Comparison of ENCODE assay signal across 7 mouse cellular contexts in the genomic region with DNA sequence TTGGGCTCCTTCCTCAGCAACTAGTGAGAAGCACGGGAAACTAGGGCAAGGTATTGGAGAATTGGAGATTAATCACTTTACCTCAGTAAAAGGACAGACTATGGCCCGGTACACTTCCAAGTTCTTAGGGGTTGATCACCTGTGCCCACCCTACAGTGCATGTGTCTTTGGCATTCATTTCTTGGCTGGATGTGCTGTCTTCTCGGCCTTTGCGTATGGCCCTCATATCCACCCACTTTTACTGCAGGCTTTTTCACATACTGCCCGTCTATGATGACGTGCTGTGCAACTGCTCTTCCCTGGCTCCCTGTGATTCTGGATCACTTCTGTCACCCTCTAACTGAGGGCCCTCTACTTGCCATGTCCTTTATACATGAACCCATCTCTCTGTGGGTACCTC. TPM values are rescaled to one million over a fixed set of nuclear protein-coding genes. Genes with fewer than 3 reads are reported as not detected.
DNase-seq lines count a peak whose midpoint lies in the region; ATAC-seq and TF ChIP-seq lines count a peak whose summit lies in the region.

No protein-coding gene starts in this region.

- H3K27ac ChIP-seq in embryonic facial prominence, embryonic 14.5 days (replicated peaks; ENCODE audit: low read depth, low read length): no peak overlapping the region
- H3K27ac ChIP-seq in hindbrain, postnatal 0 days: no peak overlapping the region

- peak; percentile 34 for DNase-seq in layer of hippocampus, adult 11-12 months (ENCODE audit: low spot score)
- no peak for DNase-seq in layer of hippocampus, adult 18-20 months (ENCODE audit: low spot score in 2 of 2)
- no peak for DNase-seq in embryonic facial prominence, embryonic 14.5 days (ENCODE audit: low spot score)
- DNase-seq in hindbrain, postnatal 0 days (ENCODE audit: low spot score): no peak
- no peak for DNase-seq in urinary bladder, postnatal 36 days (ENCODE audit: low spot score in 2 of 2)
- no peak for DNase-seq in embryo, embryonic 10 days (ENCODE audit: low spot score)

- no peak for TF ChIP-seq CTCF in hindbrain, postnatal 0 days (IDR thresholded peaks at IDR 0.05; ENCODE audit: low read depth)

- H3K9me3 ChIP-seq in embryonic facial prominence, embryonic 14.5 days (ENCODE audit: control insufficient read depth, low read length): 0 out of 2 replicates have a peak, but pooled peaks cover 4% of the 10 kb centered on the region
- no peaks in the 10 kb centered on the region for H3K9me3 ChIP-seq in hindbrain, postnatal 0 days (ENCODE audit: low read length)

- peaks cover 15% of the 10 kb centered on the region for H3K4me1 ChIP-seq in embryonic facial prominence, embryonic 14.5 days (ENCODE audit: control insufficient read depth, insufficient read depth, low read length)
- H3K4me1 ChIP-seq in hindbrain, postnatal 0 days (ENCODE audit: insufficient read depth, low read length): peaks cover 20% of the 10 kb centered on the region

- no peak for TF ChIP-seq POLR2A in myocyte (IDR thresholded peaks at IDR 0.05; ENCODE audit: insufficient read length, low read depth)

- peaks cover 34% of the 10 kb centered on the region for H3K79me2 ChIP-seq in myocyte (ENCODE audit: control insufficient read depth, insufficient read depth)

- ATAC-seq in embryonic facial prominence, embryonic 14.5 days (ENCODE audit: low read depth): no peak
- ATAC-seq in hindbrain, postnatal 0 days: no peak

- 82% methylated on average over 6 of the region's 6 CpGs for WGBS in embryonic facial prominence, embryonic 14.5 days
- WGBS in hindbrain, postnatal 0 days: 84% methylated on average over 6 of the region's 6 CpGs

- peak overlapping the region; percentile 56 for H3K4me2 ChIP-seq in embryonic facial prominence, embryonic 14.5 days (ENCODE audit: low read depth, low read length)
- H3K4me2 ChIP-seq in hindbrain, postnatal 0 days (ENCODE audit: low read depth, low read length): peak overlapping the region; percentile 60
- peak overlapping the region; percentile 73 for H3K4me2 ChIP-seq in myocyte (ENCODE audit: low read depth)

- 0 out of 2 replicates have a peak, but pooled peaks cover 1% of the 10 kb centered on the region for H3K36me3 ChIP-seq in embryonic facial prominence, embryonic 14.5 days (ENCODE audit: control insufficient read depth, insufficient read depth, low read length)
- no peaks in the 10 kb centered on the region for H3K36me3 ChIP-seq in hindbrain, postnatal 0 days (ENCODE audit: insufficient read depth, low read length)
- no peaks in the 10 kb centered on the region for H3K36me3 ChIP-seq in myocyte (ENCODE audit: control insufficient read depth, insufficient read depth)

- H3K4me3 ChIP-seq in embryonic facial prominence, embryonic 14.5 days (ENCODE audit: low read depth, low read length): peak overlapping the region; percentile 98
- H3K4me3 ChIP-seq in hindbrain, postnatal 0 days (ENCODE audit: low read length): peak overlapping the region; percentile 99; the same call in 1 of the 2 replicates
- peak overlapping the region; percentile 95 for H3K4me3 ChIP-seq in myocyte

- no peaks in the 10 kb centered on the region for H3K27me3 ChIP-seq in embryonic facial prominence, embryonic 14.5 days (replicated peaks; ENCODE audit: control insufficient read depth, insufficient read depth, low read length)
- H3K27me3 ChIP-seq in hindbrain, postnatal 0 days (ENCODE audit: insufficient read depth, low read length): no peaks in the 10 kb centered on the region
- no peaks in the 10 kb centered on the region for H3K27me3 ChIP-seq in myocyte (ENCODE audit: control insufficient read depth, insufficient read depth, insufficient read length)

- H3ac ChIP-seq in myocyte (ENCODE audit: control insufficient read depth, insufficient read length): no peak overlapping the region

- H3K9ac ChIP-seq in embryonic facial prominence, embryonic 14.5 days (ENCODE audit: low read depth, low read length): no peak overlapping the region
- H3K9ac ChIP-seq in hindbrain, postnatal 0 days (replicated peaks; ENCODE audit: low read length): peak overlapping the region; percentile 44; the same call in 1 of the 2 replicates

TF ChIP-seq in myocyte, 11 proteins besides CTCF, POLR2A, EP300 and RAD21:
- TF ChIP-seq TCF3 (IDR thresholded peaks at IDR 0.05; ENCODE audit: insufficient read length, low read depth) (no peak), MYOD1 (IDR thresholded peaks at IDR 0.05; ENCODE audit: control insufficient read depth in 1 of 3, insufficient read length in 2 of 3, low read depth in 2 of 3) (no peak), E2F4 (IDR thresholded peaks at IDR 0.05; ENCODE audit: insufficient read depth) (no peak), MYOG (IDR thresholded peaks at IDR 0.05; ENCODE audit: control insufficient read depth in 1 of 3, insufficient read depth in 1 of 3, insufficient read length in 2 of 3, low read depth in 2 of 3) (no peak), USF1 (IDR thresholded peaks at IDR 0.05; ENCODE audit: low read depth) (no peak), TCF12 (IDR thresholded peaks at IDR 0.05; ENCODE audit: insufficient read depth, poor library complexity, severe bottlenecking) (no peak), REST (IDR thresholded peaks at IDR 0.05; ENCODE audit: insufficient read depth, insufficient read length) (no peak), POLR2AphosphoS2 (IDR thresholded peaks at IDR 0.05; ENCODE audit: insufficient read length, low read depth) (no peak), CEBPB (IDR thresholded peaks at IDR 0.05; ENCODE audit: insufficient read depth, poor library complexity, severe bottlenecking) (no peak), SRF (IDR thresholded peaks at IDR 0.05; ENCODE audit: control insufficient read depth, insufficient read length, low read depth) (no peak), MAX (IDR thresholded peaks at IDR 0.05; ENCODE audit: low read depth) (no peak)

RNA-seq across cellular contexts. Expression of gene Prcc, which starts 1.0 kb away (rescaled TPM):
- total RNA-seq in layer of hippocampus, adult 18-20 months (2021): 10 to 100 TPM; 56.0 to 61.0 TPM
- polyA plus RNA-seq in embryonic facial prominence, embryonic 14.5 days (2014; fragmentation: Nextera tagmentation; extraction: Ambion mirVana): 13.0 and 13.5 TPM in 2 replicates
- 93.8 and 97.8 TPM in 2 replicates for total RNA-seq in hindbrain, postnatal 0 days (2014; rRNA removed)
- 20.8 and 20.9 TPM in 2 replicates for polyA plus RNA-seq in hindbrain, postnatal 0 days (2015; fragmentation: Nextera tagmentation; extraction: Ambion mirVana)
- polyA plus RNA-seq in myocyte (2012; fragmentation: generic; extraction: Trizol): 46.3 TPM

RNA-seq across cellular contexts. Expression of gene Hdgf, which starts 19.7 kb away (rescaled TPM):
- total RNA-seq in layer of hippocampus, adult 18-20 months (2021): 100 to 1,000 TPM; 144 to 153 TPM
- 205 and 217 TPM in 2 replicates for polyA plus RNA-seq in embryonic facial prominence, embryonic 14.5 days (2014; fragmentation: Nextera tagmentation; extraction: Ambion mirVana)
- total RNA-seq in hindbrain, postnatal 0 days (2014; rRNA removed): 82.1 and 82.7 TPM in 2 replicates
- 145 and 148 TPM in 2 replicates for polyA plus RNA-seq in hindbrain, postnatal 0 days (2015; fragmentation: Nextera tagmentation; extraction: Ambion mirVana)
- polyA plus RNA-seq in myocyte (2012; fragmentation: generic; extraction: Trizol): 200 TPM

RNA-seq across cellular contexts. Expression of gene Mrpl24, which starts 32.9 kb away (rescaled TPM):
- 10 to 100 TPM; 52.3 to 55.2 TPM for total RNA-seq in layer of hippocampus, adult 18-20 months (2021)
- 64.8 and 66.6 TPM in 2 replicates for polyA plus RNA-seq in embryonic facial prominence, embryonic 14.5 days (2014; fragmentation: Nextera tagmentation; extraction: Ambion mirVana)
- total RNA-seq in hindbrain, postnatal 0 days (2014; rRNA removed): 32.1 and 43.2 TPM in 2 replicates
- polyA plus RNA-seq in hindbrain, postnatal 0 days (2015; fragmentation: Nextera tagmentation; extraction: Ambion mirVana): 44.6 and 50.3 TPM in 2 replicates
- polyA plus RNA-seq in myocyte (2012; fragmentation: generic; extraction: Trizol): 114 TPM

RNA-seq across cellular contexts. Expression of gene Sh2d2a, which starts 39.9 kb away (rescaled TPM):
- not detected for total RNA-seq in layer of hippocampus, adult 18-20 months (2021)
- 0.08 TPM in 1 of 2 replicates, not detected in the other for polyA plus RNA-seq in embryonic facial prominence, embryonic 14.5 days (2014; fragmentation: Nextera tagmentation; extraction: Ambion mirVana)
- not detected in 2 replicates for total RNA-seq in hindbrain, postnatal 0 days (2014; rRNA removed)
- not detected in 2 replicates for polyA plus RNA-seq in hindbrain, postnatal 0 days (2015; fragmentation: Nextera tagmentation; extraction: Ambion mirVana)
- polyA plus RNA-seq in myocyte (2012; fragmentation: generic; extraction: Trizol): not detected

RNA-seq across cellular contexts. Expression of gene Isg20l2, which starts 43.7 kb away (rescaled TPM):
- 10 to 100 TPM; 13.9 to 15.1 TPM for total RNA-seq in layer of hippocampus, adult 18-20 months (2021)
- 20.9 and 22.9 TPM in 2 replicates for polyA plus RNA-seq in embryonic facial prominence, embryonic 14.5 days (2014; fragmentation: Nextera tagmentation; extraction: Ambion mirVana)
- total RNA-seq in hindbrain, postnatal 0 days (2014; rRNA removed): 23.8 and 26.2 TPM in 2 replicates
- 19.1 and 20.1 TPM in 2 replicates for polyA plus RNA-seq in hindbrain, postnatal 0 days (2015; fragmentation: Nextera tagmentation; extraction: Ambion mirVana)
- 19.4 TPM for polyA plus RNA-seq in myocyte (2012; fragmentation: generic; extraction: Trizol)
